Mouse (Mus musculus): ENCODE measurements around the gene Ndufs6.

The Ndufs6 gene

GRCm38 (mm10) chr13:73306085-73306410, 22.3 kb downstream of the Ndufs6 start:
- DNase-seq (ENCODE audit: low spot score in 2 of 2): no peak

GRCm38 (mm10) chr13:73305398-73306084, 22.8 kb downstream of the Ndufs6 start:
- DNase-seq (ENCODE audit: low spot score in 2 of 2): no peak

- no peak for DNase-seq (ENCODE audit: low spot score in 2 of 2)
Observed at GRCm38 (mm10) chr13:73304729-73305128, 23.6 kb downstream of the Ndufs6 start.

GRCm38 (mm10) chr13:73299322-73299721, 29.0 kb downstream of the Ndufs6 start:
- no peak for DNase-seq (ENCODE audit: low spot score in 2 of 2)

GRCm38 (mm10) chr13:73298717-73299116, 29.6 kb downstream of the Ndufs6 start:
- DNase-seq (ENCODE audit: low spot score in 2 of 2): no peak

GRCm38 (mm10) chr13:73291102-73291501, 37.2 kb downstream of the Ndufs6 start:
- no peak for DNase-seq (ENCODE audit: low spot score in 2 of 2)

GRCm38 (mm10) chr13:73290206-73290605, 38.1 kb downstream of the Ndufs6 start:
- no peak for DNase-seq (ENCODE audit: low spot score in 2 of 2)

GRCm38 (mm10) chr13:73283534-73283933, 44.8 kb downstream of the Ndufs6 start:
- no peak for DNase-seq (ENCODE audit: low spot score in 2 of 2)

GRCm38 (mm10) chr13:73282407-73282806, 45.9 kb downstream of the Ndufs6 start:
- DNase-seq (ENCODE audit: low spot score in 2 of 2): no peak

- DNase-seq (ENCODE audit: low spot score in 2 of 2): no peak
Observed at GRCm38 (mm10) chr13:73279196-73279595, 49.1 kb downstream of the Ndufs6 start.

- no peak for DNase-seq (ENCODE audit: low spot score in 2 of 2)
Observed at GRCm38 (mm10) chr13:73277797-73278196, 50.5 kb downstream of the Ndufs6 start.

- DNase-seq (ENCODE audit: low spot score in 2 of 2): no peak
Observed at GRCm38 (mm10) chr13:73277361-73277760, 51.0 kb downstream of the Ndufs6 start.

GRCm38 (mm10) chr13:73273536-73273935, 54.8 kb downstream of the Ndufs6 start:
- no peak for DNase-seq (ENCODE audit: low spot score in 2 of 2)

GRCm38 (mm10) chr13:73272794-73273282, 55.5 kb downstream of the Ndufs6 start:
- DNase-seq (ENCODE audit: low spot score in 2 of 2): no peak

GRCm38 (mm10) chr13:73271336-73272242, 56.8 kb downstream of the Ndufs6 start:
- no peak for DNase-seq (ENCODE audit: low spot score in 2 of 2)

- no peak for DNase-seq (ENCODE audit: low spot score in 2 of 2)
Observed at GRCm38 (mm10) chr13:73270451-73271081, 57.8 kb downstream of the Ndufs6 start.

- no peak for DNase-seq (ENCODE audit: low spot score in 2 of 2)
Observed at GRCm38 (mm10) chr13:73269891-73270290, 58.5 kb downstream of the Ndufs6 start.

Data from frontal cortex, postnatal 14 days (tissue).